Mouse (Mus musculus): ENCODE measurements around the gene Gm9970. TPM values are rescaled to one million over a fixed set of nuclear protein-coding genes. Genes with fewer than 3 reads are reported as not detected.
A peak's percentile ranks its signal among the peaks of the same experiment; 100 is the strongest.

Gm9970 gene
- polyA plus RNA-seq (2014; fragmentation: Nextera tagmentation; extraction: Ambion mirVana), result 0.68 and 0.83 TPM in 2 replicates

DNA sequence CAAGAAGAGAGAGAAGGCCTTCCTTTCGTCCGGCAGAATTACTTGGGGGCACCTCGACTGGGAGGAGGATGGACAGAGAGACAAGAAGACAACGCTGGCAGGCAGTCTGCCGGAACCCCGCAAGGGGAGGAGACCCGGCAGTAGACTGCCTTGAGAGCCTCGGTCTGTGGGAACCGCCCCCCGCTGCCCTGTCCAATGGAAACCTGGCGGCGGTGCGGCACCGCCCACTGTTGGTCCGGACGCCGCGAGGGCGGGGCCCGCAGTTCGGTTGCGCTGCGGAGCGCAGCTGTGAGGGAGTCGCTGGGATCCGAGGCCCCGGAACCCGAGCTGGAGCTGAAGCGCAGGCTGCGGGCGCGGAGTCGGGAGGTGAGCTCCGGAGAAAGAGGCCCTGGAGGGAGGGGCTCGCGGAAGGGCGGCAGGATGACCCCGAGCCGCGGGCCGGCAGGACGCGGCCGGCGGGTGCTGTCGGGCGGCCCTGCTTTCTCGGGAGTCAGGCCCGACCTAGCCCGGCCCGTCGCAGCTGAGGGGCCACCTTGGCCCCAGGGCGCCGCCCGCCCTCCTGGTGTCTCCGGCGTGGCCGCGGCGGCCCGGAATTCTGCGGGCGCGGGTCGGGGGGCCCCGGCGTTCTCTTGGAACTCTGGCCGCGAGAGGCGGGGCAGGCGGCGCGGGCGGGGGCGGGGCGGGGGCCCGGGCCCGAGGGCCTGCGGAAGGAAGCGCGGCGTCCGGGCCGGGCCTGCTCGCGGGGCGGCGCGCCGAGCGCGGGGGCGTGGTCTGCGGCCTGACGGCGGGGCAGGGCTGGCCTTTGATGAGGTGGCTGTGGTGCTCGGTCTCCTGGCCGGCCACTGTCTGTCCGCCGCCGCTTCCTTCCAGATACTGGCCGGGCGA is at the start of gene Gm9970, which contains the start of gene Nrbp1:
Gene Gm9970, minus strand, starts transcription at position 596 of the 885 bp plus-strand sequence.
Gene Nrbp1, plus strand, starts transcription at position 228 of the 885 bp plus-strand sequence.
- H3K4me2 ChIP-seq (ENCODE audit: low read depth, low read length), result peak within 1 kb of the TSS; percentile 65
- peak; percentile 98 for DNase-seq (ENCODE audit: low spot score)
- H3K36me3 ChIP-seq (ENCODE audit: control insufficient read depth, insufficient read depth, low read length), result peaks cover 23% of the 10 kb centered on the region
- peak within 1 kb of the TSS; percentile 88 for H3K4me3 ChIP-seq (ENCODE audit: low read depth, low read length)
- peak within 1 kb of the TSS; percentile 98 for H3K27ac ChIP-seq (replicated peaks; ENCODE audit: low read depth, low read length)
- H3K9ac ChIP-seq (ENCODE audit: low read depth, low read length), result peak within 1 kb of the TSS; percentile 98
- 0 out of 2 replicates have a peak, but pooled peaks cover 6% of the 10 kb centered on the region for H3K9me3 ChIP-seq (ENCODE audit: control insufficient read depth, low read length)
- 1% methylated on average over 29 of the region's 103 CpGs for WGBS
- H3K4me1 ChIP-seq (ENCODE audit: control insufficient read depth, insufficient read depth, low read length), result peaks cover 3% of the 10 kb centered on the region; the same call in 1 of the 2 replicates
- no peaks in the 10 kb centered on the region for H3K27me3 ChIP-seq (replicated peaks; ENCODE audit: control insufficient read depth, insufficient read depth, low read length)
- peak; percentile 99 for ATAC-seq (ENCODE audit: low read depth)

DNA sequence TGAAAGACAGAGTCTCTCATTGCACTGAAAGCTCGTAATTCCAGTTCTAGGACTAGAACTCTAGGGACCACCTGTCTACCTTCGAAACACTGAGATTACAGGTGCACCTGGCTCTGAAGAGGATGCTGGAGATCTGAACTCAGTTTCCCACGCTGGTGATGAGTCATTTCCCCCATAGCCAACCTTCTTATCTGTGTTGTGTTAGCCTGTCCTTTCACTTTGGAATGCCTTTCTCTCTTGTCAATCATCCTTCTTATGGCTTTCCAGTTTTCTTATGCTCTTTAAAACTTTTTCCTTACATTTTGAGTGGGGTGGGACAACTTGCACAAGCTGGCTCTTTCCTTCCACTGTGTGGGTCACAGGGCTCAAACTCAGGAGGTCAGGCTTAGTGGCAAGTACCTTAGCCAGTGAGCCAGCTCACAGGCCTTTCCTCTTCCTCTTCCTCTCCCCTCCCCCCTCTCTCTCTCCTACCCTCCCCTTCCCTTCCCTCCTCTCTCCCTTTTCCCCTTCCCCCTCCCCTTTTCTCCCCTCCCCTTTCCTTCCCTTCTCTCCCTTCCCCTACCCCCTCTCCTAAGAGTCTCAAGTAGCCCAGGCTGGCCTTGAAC is 48.7 kb upstream of the Gm9970 start:
- Histone ChIP-seq H3K9me3 (ENCODE audit: control insufficient read depth, low read length) (no peaks in the 10 kb centered on the region), H3K9ac (ENCODE audit: low read depth, low read length) (peak overlapping the region; percentile 68), H3K4me1 (ENCODE audit: control insufficient read depth, insufficient read depth, low read length) (peaks cover 9% of the 10 kb centered on the region; the same call in 1 of the 2 replicates), H3K27me3 (replicated peaks; ENCODE audit: control insufficient read depth, insufficient read depth, low read length) (no peaks in the 10 kb centered on the region), H3K27ac (replicated peaks; ENCODE audit: low read depth, low read length) (no peak overlapping the region; the same call in 1 of the 2 replicates), H3K36me3 (ENCODE audit: control insufficient read depth, insufficient read depth, low read length) (peaks cover 49% of the 10 kb centered on the region), H3K4me2 (ENCODE audit: low read depth, low read length) (peak overlapping the region; percentile 62), H3K4me3 (ENCODE audit: low read depth, low read length) (peak overlapping the region; percentile 64)
- no peak for ATAC-seq (ENCODE audit: low read depth)
- DNase-seq (ENCODE audit: low spot score), result no peak
- WGBS, result 75% methylated on average over 3 of the region's 3 CpGs

DNA sequence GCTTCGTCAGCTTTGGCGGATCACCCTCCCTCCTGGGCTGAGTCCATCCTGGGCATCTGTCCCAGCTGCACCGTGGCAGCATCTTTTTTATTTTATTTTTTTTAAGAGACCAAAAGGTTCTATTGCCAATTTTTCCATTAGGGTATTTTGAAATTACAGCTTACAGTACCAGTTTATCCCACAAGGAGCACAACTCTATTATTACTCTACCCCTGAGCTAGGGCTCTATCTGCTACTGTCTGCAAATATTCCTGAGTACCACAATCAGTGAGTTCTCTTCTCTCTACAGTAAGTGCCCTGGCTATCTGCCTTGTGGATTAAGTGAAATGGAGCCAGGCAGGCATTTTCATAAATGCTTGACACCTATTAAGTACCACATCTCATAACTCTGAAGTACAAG is 47.6 kb upstream of the Gm9970 start:
- 81% methylated on average over 3 of the region's 3 CpGs for WGBS
- no peak overlapping the region for H3K4me3 ChIP-seq (ENCODE audit: low read depth, low read length)
- peaks cover 53% of the 10 kb centered on the region for H3K36me3 ChIP-seq (ENCODE audit: control insufficient read depth, insufficient read depth, low read length)
- no peak overlapping the region for H3K4me2 ChIP-seq (ENCODE audit: low read depth, low read length)
- H3K9ac ChIP-seq (ENCODE audit: low read depth, low read length), result no peak overlapping the region
- no peaks in the 10 kb centered on the region for H3K9me3 ChIP-seq (ENCODE audit: control insufficient read depth, low read length)
- H3K27ac ChIP-seq (replicated peaks; ENCODE audit: low read depth, low read length), result no peak overlapping the region
- ATAC-seq (ENCODE audit: low read depth) (no peak), DNase-seq (ENCODE audit: low spot score) (peak; percentile 5)
- no peaks in the 10 kb centered on the region for H3K27me3 ChIP-seq (replicated peaks; ENCODE audit: control insufficient read depth, insufficient read depth, low read length)
- 0 out of 2 replicates have a peak, but pooled peaks cover 9% of the 10 kb centered on the region for H3K4me1 ChIP-seq (ENCODE audit: control insufficient read depth, insufficient read depth, low read length)

DNA sequence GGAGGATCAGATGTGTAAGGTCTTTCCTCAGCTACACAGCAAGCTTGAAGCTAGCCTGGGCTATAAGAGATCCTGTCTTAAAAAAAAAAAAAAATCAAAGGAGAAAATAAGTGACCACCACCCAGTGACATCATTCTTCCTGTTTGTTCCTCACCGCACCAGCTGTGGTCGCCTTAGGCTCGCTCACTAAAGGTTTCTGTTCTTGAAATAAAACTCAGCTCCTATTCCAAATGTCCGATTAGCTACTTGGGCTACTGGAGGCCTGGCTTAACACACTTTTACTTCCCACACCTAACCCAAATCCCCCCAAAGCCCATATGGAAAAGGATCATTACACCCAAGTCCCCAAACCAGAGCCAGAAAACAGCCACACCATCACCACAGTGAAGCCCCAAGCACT is 47.2 kb upstream of the Gm9970 start:
- no peak for ATAC-seq (ENCODE audit: low read depth)
- Histone ChIP-seq H3K9me3 (ENCODE audit: control insufficient read depth, low read length) (no peaks in the 10 kb centered on the region), H3K9ac (ENCODE audit: low read depth, low read length) (no peak overlapping the region), H3K4me3 (ENCODE audit: low read depth, low read length) (no peak overlapping the region), H3K4me2 (ENCODE audit: low read depth, low read length) (no peak overlapping the region), H3K4me1 (ENCODE audit: control insufficient read depth, insufficient read depth, low read length) (0 out of 2 replicates have a peak, but pooled peaks cover 9% of the 10 kb centered on the region), H3K27ac (replicated peaks; ENCODE audit: low read depth, low read length) (no peak overlapping the region), H3K27me3 (replicated peaks; ENCODE audit: control insufficient read depth, insufficient read depth, low read length) (no peaks in the 10 kb centered on the region), H3K36me3 (ENCODE audit: control insufficient read depth, insufficient read depth, low read length) (peaks cover 53% of the 10 kb centered on the region)
- WGBS, result 78% methylated on average over 4 of the region's 4 CpGs
- no peak for DNase-seq (ENCODE audit: low spot score)

DNA sequence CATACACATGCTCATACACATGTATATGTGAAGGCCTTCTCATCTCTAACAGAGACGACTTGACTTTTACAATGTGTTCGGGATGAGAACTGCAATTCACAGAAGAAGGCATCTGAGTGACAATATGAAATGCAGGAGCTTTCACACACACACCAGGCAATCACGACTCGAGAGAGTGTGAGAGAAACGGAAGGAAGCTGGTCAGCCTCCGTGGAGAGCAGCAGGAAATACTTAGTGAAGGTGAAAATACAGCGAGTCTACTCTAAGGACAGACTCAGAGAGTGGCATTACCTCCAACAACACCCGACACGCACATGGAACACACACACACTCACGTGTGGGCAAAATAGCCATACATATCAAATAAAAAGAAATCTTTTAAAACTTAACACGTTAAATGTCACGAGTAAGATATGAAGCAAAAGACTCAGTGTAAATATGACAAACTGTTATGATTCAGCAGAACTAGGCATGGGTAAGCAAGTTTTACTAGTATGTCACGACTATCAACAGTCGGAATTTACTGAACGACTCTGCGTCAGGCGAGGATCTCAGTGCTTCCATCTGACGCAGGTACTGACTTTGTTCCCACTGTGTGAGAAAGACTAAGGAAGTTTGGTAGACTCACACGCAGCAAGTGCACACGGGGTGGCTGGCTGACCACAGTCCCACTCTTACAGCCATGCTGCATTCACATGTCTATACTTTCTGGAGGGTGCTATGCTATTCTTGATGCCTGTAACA is 38.4 kb upstream of the Gm9970 start:
- Histone ChIP-seq H3K4me3 (ENCODE audit: low read depth, low read length) (no peak overlapping the region), H3K27me3 (replicated peaks; ENCODE audit: control insufficient read depth, insufficient read depth, low read length) (no peaks in the 10 kb centered on the region), H3K4me1 (ENCODE audit: control insufficient read depth, insufficient read depth, low read length) (no peaks in the 10 kb centered on the region), H3K4me2 (ENCODE audit: low read depth, low read length) (no peak overlapping the region), H3K36me3 (ENCODE audit: control insufficient read depth, insufficient read depth, low read length) (peaks cover 97% of the 10 kb centered on the region), H3K9me3 (ENCODE audit: control insufficient read depth, low read length) (no peaks in the 10 kb centered on the region), H3K9ac (ENCODE audit: low read depth, low read length) (no peak overlapping the region), H3K27ac (replicated peaks; ENCODE audit: low read depth, low read length) (no peak overlapping the region)
- DNase-seq (ENCODE audit: low spot score) (no peak), ATAC-seq (ENCODE audit: low read depth) (no peak)
- 84% methylated on average over 20 of the region's 20 CpGs for WGBS

DNA sequence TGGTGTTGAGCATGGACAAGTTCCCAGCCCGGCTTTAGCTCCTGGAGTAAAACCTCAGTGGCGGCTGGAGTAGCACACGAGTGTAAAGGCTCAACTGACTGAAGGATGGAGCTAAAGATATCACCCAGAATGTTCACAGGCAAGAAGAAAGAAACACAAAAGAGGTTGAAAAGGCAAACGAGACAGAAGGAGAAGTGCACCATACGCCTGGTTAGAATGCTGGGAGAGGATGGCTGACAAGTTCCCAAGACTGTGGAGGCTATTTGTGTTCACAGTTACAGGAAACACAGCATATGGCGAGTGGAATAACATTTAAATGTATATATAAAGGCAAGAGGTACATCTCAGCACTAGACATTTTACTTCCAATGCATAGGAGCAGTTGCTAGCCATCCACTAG is 32.0 kb upstream of the Gm9970 start:
- Histone ChIP-seq H3K9me3 (ENCODE audit: control insufficient read depth, low read length) (no peaks in the 10 kb centered on the region), H3K4me3 (ENCODE audit: low read depth, low read length) (no peak overlapping the region), H3K27me3 (replicated peaks; ENCODE audit: control insufficient read depth, insufficient read depth, low read length) (no peaks in the 10 kb centered on the region), H3K4me1 (ENCODE audit: control insufficient read depth, insufficient read depth, low read length) (no peaks in the 10 kb centered on the region), H3K36me3 (ENCODE audit: control insufficient read depth, insufficient read depth, low read length) (peaks cover 85% of the 10 kb centered on the region), H3K9ac (ENCODE audit: low read depth, low read length) (no peak overlapping the region), H3K4me2 (ENCODE audit: low read depth, low read length) (no peak overlapping the region), H3K27ac (replicated peaks; ENCODE audit: low read depth, low read length) (no peak overlapping the region)
- ATAC-seq (ENCODE audit: low read depth), result no peak
- 87% methylated on average over 6 of the region's 6 CpGs for WGBS
- no peak for DNase-seq (ENCODE audit: low spot score)

DNA sequence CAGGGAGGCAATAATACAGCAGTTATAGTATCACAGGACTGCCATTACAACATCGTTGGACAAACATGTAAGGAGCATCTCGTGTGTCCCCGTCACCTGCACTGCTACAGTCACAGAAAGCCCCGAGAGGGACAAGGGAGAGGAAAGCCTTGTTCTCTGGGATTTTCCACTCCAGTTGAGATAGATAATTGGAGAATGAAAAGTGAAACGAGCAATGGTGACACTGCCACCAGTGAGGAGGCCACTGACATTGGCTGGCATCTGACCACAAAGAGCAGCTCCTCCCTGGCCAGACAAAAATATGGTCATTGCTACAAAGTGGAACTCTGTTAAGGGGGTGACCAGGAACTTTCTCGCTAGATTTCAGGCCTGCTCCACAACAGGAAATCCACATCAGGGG is 26.7 kb upstream of the Gm9970 start:
- DNase-seq (ENCODE audit: low spot score), result no peak
- Histone ChIP-seq H3K36me3 (ENCODE audit: control insufficient read depth, insufficient read depth, low read length) (peaks cover 94% of the 10 kb centered on the region), H3K27ac (replicated peaks; ENCODE audit: low read depth, low read length) (no peak overlapping the region), H3K4me3 (ENCODE audit: low read depth, low read length) (no peak overlapping the region), H3K9ac (ENCODE audit: low read depth, low read length) (no peak overlapping the region), H3K27me3 (replicated peaks; ENCODE audit: control insufficient read depth, insufficient read depth, low read length) (no peaks in the 10 kb centered on the region), H3K4me1 (ENCODE audit: control insufficient read depth, insufficient read depth, low read length) (no peaks in the 10 kb centered on the region), H3K4me2 (ENCODE audit: low read depth, low read length) (no peak overlapping the region), H3K9me3 (ENCODE audit: control insufficient read depth, low read length) (no peaks in the 10 kb centered on the region)
- WGBS, result 83% methylated on average over 6 of the region's 6 CpGs
- no peak for ATAC-seq (ENCODE audit: low read depth)

DNA sequence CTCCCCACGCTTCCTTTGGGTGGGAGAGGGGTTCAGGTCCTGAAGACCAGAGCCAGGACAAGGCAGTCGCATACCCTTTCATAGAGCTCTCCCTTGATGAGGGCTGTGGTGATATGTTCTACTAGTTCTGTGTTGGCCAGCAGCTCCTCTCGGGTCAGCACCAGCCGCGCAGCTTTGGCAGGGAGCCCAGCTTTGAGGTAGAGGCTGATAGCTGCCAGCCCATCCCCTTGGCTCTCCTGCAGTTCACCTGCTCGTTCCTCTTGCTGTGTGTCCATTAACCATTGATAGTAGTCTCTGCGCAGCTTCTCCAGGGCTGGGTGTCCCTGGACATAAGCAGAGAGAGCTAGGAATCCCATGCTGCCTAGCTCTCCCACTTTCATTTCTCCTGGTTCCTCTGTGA is 25.1 kb upstream of the Gm9970 start:
- DNase-seq (ENCODE audit: low spot score) (no peak), ATAC-seq (ENCODE audit: low read depth) (no peak)
- no peak overlapping the region for H3K9ac ChIP-seq (ENCODE audit: low read depth, low read length)
- H3K27ac ChIP-seq (replicated peaks; ENCODE audit: low read depth, low read length), result no peak overlapping the region
- no peaks in the 10 kb centered on the region for H3K4me1 ChIP-seq (ENCODE audit: control insufficient read depth, insufficient read depth, low read length)
- H3K4me3 ChIP-seq (ENCODE audit: low read depth, low read length), result no peak overlapping the region
- peaks cover 93% of the 10 kb centered on the region for H3K36me3 ChIP-seq (ENCODE audit: control insufficient read depth, insufficient read depth, low read length)
- 83% methylated on average over 7 of the region's 7 CpGs for WGBS
- no peaks in the 10 kb centered on the region for H3K27me3 ChIP-seq (replicated peaks; ENCODE audit: control insufficient read depth, insufficient read depth, low read length)
- no peak overlapping the region for H3K4me2 ChIP-seq (ENCODE audit: low read depth, low read length)
- no peaks in the 10 kb centered on the region for H3K9me3 ChIP-seq (ENCODE audit: control insufficient read depth, low read length)

All from embryonic facial prominence, embryonic 14.5 days (tissue).